Mouse (Mus musculus): ENCODE results near the gene Parp4. TPM values are rescaled to one million over a fixed set of nuclear protein-coding genes. Genes with fewer than 3 reads are reported as not detected.

Parp4 gene
- total RNA-seq, 2 experiments from 2014 or later = 3.7 to 4.3 TPM

- DNase-seq (ENCODE audit: low spot score in 2 of 2) = no peak
- intact Hi-C loops (cut with DNase I) = no loop called here
These were observed 26.6 kb downstream of the Parp4 start for GRCm38 (mm10) chr14:56602069-56602468.

- intact Hi-C loops (cut with DNase I) = no loop called here
- DNase-seq (ENCODE audit: low spot score in 2 of 2) = no peak
These were observed 29.0 kb downstream of the Parp4 start for GRCm38 (mm10) chr14:56604438-56604837.

- DNase-seq (ENCODE audit: low spot score in 2 of 2) = no peak
- intact Hi-C loops (cut with DNase I) = no loop called here
These were observed 29.7 kb downstream of the Parp4 start for GRCm38 (mm10) chr14:56605136-56605535.

- intact Hi-C loops (cut with DNase I) = no loop called here
- DNase-seq (ENCODE audit: low spot score in 2 of 2) = no peak
These were observed 37.8 kb downstream of the Parp4 start for GRCm38 (mm10) chr14:56613212-56613611.

GRCm38 (mm10) chr14:56617470-56617869 is 42.1 kb downstream of the Parp4 start:
- intact Hi-C loops (cut with DNase I) = no loop called here
- no peak for DNase-seq (ENCODE audit: low spot score in 2 of 2)

GRCm38 (mm10) chr14:56620425-56620824 is 45.0 kb downstream of the Parp4 start:
- intact Hi-C loops (cut with DNase I) = no loop called here
- DNase-seq (ENCODE audit: low spot score in 2 of 2) = no peak

GRCm38 (mm10) chr14:56626202-56626601 is 50.8 kb downstream of the Parp4 start:
- intact Hi-C loops (cut with DNase I) = no loop called here

GRCm38 (mm10) chr14:56628336-56628735 is 52.9 kb downstream of the Parp4 start:
- peak; percentile 16 to 25 for DNase-seq (ENCODE audit: low spot score in 2 of 2)
- intact Hi-C loops (cut with DNase I) = no loop called here

More at GRCm38 (mm10) chr14:56626202-56626601, 50.8 kb downstream of the Parp4 start:
- no peak for DNase-seq (ENCODE audit: low spot score in 2 of 2)

GRCm38 (mm10) chr14:56631109-56631508 is 55.7 kb downstream of the Parp4 start:
- no peak for DNase-seq (ENCODE audit: low spot score in 2 of 2)
- intact Hi-C loops (cut with DNase I) = no loop called here

- no peak for DNase-seq (ENCODE audit: low spot score in 2 of 2)
- intact Hi-C loops (cut with DNase I) = no loop called here
These were observed 71.8 kb downstream of the Parp4 start for GRCm38 (mm10) chr14:56647206-56647605.

GRCm38 (mm10) chr14:56649448-56649847 is 74.0 kb downstream of the Parp4 start:
- intact Hi-C loops (cut with DNase I) = no loop called here
- no peak for DNase-seq (ENCODE audit: low spot score in 2 of 2)

- peak; percentile 9 to 22 for DNase-seq (ENCODE audit: low spot score in 2 of 2)
- intact Hi-C loops (cut with DNase I) = loop anchor here (5.0 kb wide), 2 partner anchors 93 to 222 kb away; partner anchors contain the start of gene Zmym2
These were observed 90.2 kb downstream of the Parp4 start for GRCm38 (mm10) chr14:56665651-56666050.

- intact Hi-C loops (cut with DNase I) = loop anchor here (5.0 kb wide), 2 partner anchors 95 to 220 kb away; partner anchors contain the start of gene Zmym2
- no peak for DNase-seq (ENCODE audit: low spot score in 2 of 2)
These were observed 91.5 kb downstream of the Parp4 start for GRCm38 (mm10) chr14:56666909-56667308.

GRCm38 (mm10) chr14:56667969-56668802 is 92.8 kb downstream of the Parp4 start, which contains the start of gene Mphosph8:
Gene Mphosph8, plus strand, starts transcription at chr14:56668248.
- DNase-seq (ENCODE audit: low spot score in 2 of 2) = peak; percentile 100
- intact Hi-C loops (cut with DNase I) = loop anchor here (5.0 kb wide), 2 partner anchors 96 to 219 kb away; partner anchors contain the start of gene Zmym2

- intact Hi-C loops (cut with DNase I) = loop anchor here (5.0 kb wide), 2 partner anchors 97 to 218 kb away; partner anchors contain the start of gene Zmym2
- DNase-seq (ENCODE audit: low spot score in 2 of 2) = no peak
These were observed 93.7 kb downstream of the Parp4 start for GRCm38 (mm10) chr14:56669046-56669620.

- intact Hi-C loops (cut with DNase I) = no loop called here
- no peak for DNase-seq (ENCODE audit: low spot score in 2 of 2)
These were observed 110.0 kb downstream of the Parp4 start for GRCm38 (mm10) chr14:56685426-56685825.

GRCm38 (mm10) chr14:56689116-56689515 is 113.7 kb downstream of the Parp4 start:
- intact Hi-C loops (cut with DNase I) = no loop called here
- DNase-seq (ENCODE audit: low spot score in 2 of 2) = no peak

GRCm38 (mm10) chr14:56689766-56690165 is 114.3 kb downstream of the Parp4 start:
- peak in 1 of 2 experiments; percentile 17 for DNase-seq (ENCODE audit: low spot score in 2 of 2)
- intact Hi-C loops (cut with DNase I) = loop anchor here (10.0 kb wide), 1 partner anchor 105 kb away; no protein-coding TSS in a partner anchor

- intact Hi-C loops (cut with DNase I) = loop anchor here (10.0 kb wide), 1 partner anchor 99 kb away; no protein-coding TSS in a partner anchor
These were observed 120.1 kb downstream of the Parp4 start for GRCm38 (mm10) chr14:56695495-56695894.

GRCm38 (mm10) chr14:56697836-56698235 is 122.4 kb downstream of the Parp4 start:
- intact Hi-C loops (cut with DNase I) = loop anchor here (10.0 kb wide), 1 partner anchor 97 kb away; no protein-coding TSS in a partner anchor
- no peak for DNase-seq (ENCODE audit: low spot score in 2 of 2)

More at GRCm38 (mm10) chr14:56695495-56695894, 120.1 kb downstream of the Parp4 start:
- DNase-seq (ENCODE audit: low spot score in 2 of 2) = no peak
